Comparison of ENCODE assay signal across 28 mouse cellular contexts in the genomic region with DNA sequence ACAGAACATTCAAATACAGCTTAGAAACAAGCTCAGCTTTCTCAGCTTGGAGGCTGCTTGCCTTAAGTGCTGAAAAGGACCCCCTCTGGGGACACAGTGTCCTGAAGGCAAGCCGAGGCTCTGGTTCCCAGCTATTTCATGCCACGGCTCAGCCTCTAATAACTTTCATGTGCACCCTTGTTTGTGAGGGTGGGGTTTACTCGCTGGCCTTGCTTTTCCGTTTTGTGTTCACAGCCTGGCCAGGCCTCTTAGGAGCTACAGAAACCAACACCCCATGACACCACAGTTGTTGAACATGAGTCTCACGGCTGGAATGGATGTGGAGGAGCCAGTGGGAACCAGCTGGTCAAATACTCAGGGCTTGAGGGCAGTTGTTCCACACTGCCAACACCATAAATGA.
DNase-seq lines count a peak whose midpoint lies in the region; ATAC-seq and TF ChIP-seq lines count a peak whose summit lies in the region.
"Had no signal": no experiment of that assay in that cellular context is flagged by ENCODE, and none has a peak within 500 bp of the region (broad histone marks: within the 10 kb centered on the region; RNA-seq: fewer than 3 reads in every experiment).

No protein-coding gene starts in this region.

- WGBS in embryonic facial prominence, embryonic 11.5 days = 34% methylated on average over 5 of the region's 5 CpGs
- 58% methylated on average over 5 of the region's 5 CpGs for WGBS in embryonic facial prominence, embryonic 10.5 days
- 65% methylated on average over 5 of the region's 5 CpGs for WGBS in heart, embryonic 11.5 days (ENCODE audit: insufficient replicate concordance)

- intact Hi-C loops in heart, postnatal 14 days (cut with DNase I) = no loop called here
- intact Hi-C loops in gastrocnemius, adult 2 months (cut with DNase I) = no loop called here
- intact Hi-C loops in gastrocnemius, postnatal 36 days (cut with DNase I) = no loop called here

- no peaks in the 10 kb centered on the region for H3K4me1 ChIP-seq in embryonic facial prominence, embryonic 11.5 days (ENCODE audit: control insufficient read depth, insufficient read depth, low read length)
- peaks cover 9% of the 10 kb centered on the region for H3K4me1 ChIP-seq in embryonic facial prominence, embryonic 10.5 days
- H3K4me1 ChIP-seq in heart, embryonic 11.5 days (ENCODE audit: control insufficient read depth, insufficient read depth, low read length) = no peaks in the 10 kb centered on the region
- H3K4me1 ChIP-seq: forebrain, embryonic 12.5 days; heart, embryonic 12.5 days; lung, embryonic 15.5 days; neural tube, embryonic 12.5 days had no signal

- no peaks in the 10 kb centered on the region for H3K27me3 ChIP-seq in embryonic facial prominence, embryonic 11.5 days (ENCODE audit: control insufficient read depth, insufficient read depth, low read length)
- H3K27me3 ChIP-seq in embryonic facial prominence, embryonic 10.5 days (replicated peaks; ENCODE audit: low read depth, poor library complexity, severe bottlenecking) = no peaks in the 10 kb centered on the region
- no peaks in the 10 kb centered on the region for H3K27me3 ChIP-seq in heart, embryonic 11.5 days (ENCODE audit: control insufficient read depth, insufficient read depth, low read length)
- H3K27me3 ChIP-seq: embryonic facial prominence, embryonic 13.5 days; forebrain, embryonic 12.5 days; heart, embryonic 12.5 days; hindbrain, embryonic 13.5 days; limb, embryonic 13.5 days; lung, embryonic 15.5 days; neural tube, embryonic 12.5 days had no signal

- H3K9ac ChIP-seq in embryonic facial prominence, embryonic 11.5 days (replicated peaks; ENCODE audit: low read length) = no peak overlapping the region
- no peak overlapping the region for H3K9ac ChIP-seq in heart, embryonic 11.5 days (ENCODE audit: low read depth, low read length)
- H3K9ac ChIP-seq: embryonic facial prominence, embryonic 13.5 days; forebrain, embryonic 12.5 days; heart, embryonic 12.5 days; hindbrain, embryonic 13.5 days; limb, embryonic 13.5 days; lung, embryonic 15.5 days; neural tube, embryonic 12.5 days had no signal

- no peaks in the 10 kb centered on the region for H3K36me3 ChIP-seq in embryonic facial prominence, embryonic 11.5 days (replicated peaks; ENCODE audit: control insufficient read depth, insufficient read depth, low read depth, low read length)
- no peaks in the 10 kb centered on the region for H3K36me3 ChIP-seq in embryonic facial prominence, embryonic 10.5 days (replicated peaks)
- H3K36me3 ChIP-seq in heart, embryonic 11.5 days (ENCODE audit: control insufficient read depth, insufficient read depth, low read length) = no peaks in the 10 kb centered on the region
- H3K36me3 ChIP-seq: embryonic facial prominence, embryonic 13.5 days; forebrain, embryonic 12.5 days; heart, embryonic 12.5 days; hindbrain, embryonic 13.5 days; limb, embryonic 13.5 days; lung, embryonic 15.5 days; neural tube, embryonic 12.5 days had no signal

- H3K4me3 ChIP-seq in embryonic facial prominence, embryonic 11.5 days (ENCODE audit: low read depth, low read length) = no peak overlapping the region
- no peak overlapping the region for H3K4me3 ChIP-seq in embryonic facial prominence, embryonic 10.5 days
- no peak overlapping the region for H3K4me3 ChIP-seq in heart, embryonic 11.5 days (ENCODE audit: low read depth, low read length)
- no peak overlapping the region for H3K4me3 ChIP-seq in gastrocnemius, adult 2 months
- H3K4me3 ChIP-seq: embryonic facial prominence, embryonic 13.5 days; forebrain, embryonic 12.5 days; heart, embryonic 12.5 days; hindbrain, embryonic 13.5 days; limb, embryonic 13.5 days; lung, embryonic 15.5 days; myocyte; neural tube, embryonic 12.5 days had no signal

- DNase-seq in embryonic facial prominence, embryonic 11.5 days (ENCODE audit: low spot score) = peak; percentile 8
- no peak for DNase-seq in embryonic facial prominence, embryonic 10.5 days (ENCODE audit: low spot score)
- peak; percentile 8 to 14 for DNase-seq in heart, postnatal 14 days
- peak; percentile 29 for DNase-seq in gastrocnemius, adult 2 months
- peak; percentile 4 to 14 for DNase-seq in gastrocnemius, postnatal 36 days
- no peak for DNase-seq in adrenal gland, adult (ENCODE audit: inconsistent age in 2 of 2, low spot score in 1 of 2)
- DNase-seq: adrenal gland, postnatal 14 days; cerebellum, adult 11-12 months; cerebellum, adult 9-11 months; kidney, adult 11 months; kidney, postnatal 14 days; right cerebral cortex, postnatal 4 days; thymus, adult 2 months; thymus, postnatal 36 days had no signal

- no peak overlapping the region for H3K4me2 ChIP-seq in embryonic facial prominence, embryonic 11.5 days (ENCODE audit: low read depth, low read length)
- H3K4me2 ChIP-seq in heart, embryonic 11.5 days = no peak overlapping the region
- H3K4me2 ChIP-seq: embryonic facial prominence, embryonic 13.5 days; forebrain, embryonic 12.5 days; heart, embryonic 12.5 days; hindbrain, embryonic 13.5 days; limb, embryonic 13.5 days; liver, embryonic 11.5 days; lung, embryonic 15.5 days; midbrain, embryonic 11.5 days; neural tube, embryonic 12.5 days had no signal

- no peaks in the 10 kb centered on the region for H3K9me3 ChIP-seq in embryonic facial prominence, embryonic 11.5 days (replicated peaks; ENCODE audit: control insufficient read depth, low read length)
- no peaks in the 10 kb centered on the region for H3K9me3 ChIP-seq in embryonic facial prominence, embryonic 10.5 days
- no peaks in the 10 kb centered on the region for H3K9me3 ChIP-seq in heart, embryonic 11.5 days (replicated peaks; ENCODE audit: control insufficient read depth, low read length)
- H3K9me3 ChIP-seq: embryonic facial prominence, embryonic 13.5 days; forebrain, embryonic 12.5 days; heart, embryonic 12.5 days; hindbrain, embryonic 13.5 days; limb, embryonic 13.5 days; lung, embryonic 15.5 days; neural tube, embryonic 12.5 days had no signal

- no peak for TF ChIP-seq CTCF in gastrocnemius, adult 2 months (IDR thresholded peaks at IDR 0.05)

- H3K27ac ChIP-seq in embryonic facial prominence, embryonic 11.5 days (replicated peaks; ENCODE audit: low read depth, low read length) = no peak overlapping the region
- no peak overlapping the region for H3K27ac ChIP-seq in embryonic facial prominence, embryonic 10.5 days (replicated peaks)
- H3K27ac ChIP-seq in heart, embryonic 11.5 days (ENCODE audit: low read depth, low read length) = no peak overlapping the region
- H3K27ac ChIP-seq in gastrocnemius, adult 2 months = no peak overlapping the region
- H3K27ac ChIP-seq: embryonic facial prominence, embryonic 13.5 days; forebrain, embryonic 12.5 days; hindbrain, embryonic 13.5 days; limb, embryonic 13.5 days; lung, embryonic 15.5 days; neural tube, embryonic 12.5 days had no signal

- no peak for ATAC-seq in embryonic facial prominence, embryonic 11.5 days (replicated peaks; ENCODE audit: insufficient number of reproducible peaks, low FRiP score, low TSS enrichment, low read depth)
- ATAC-seq in heart, embryonic 11.5 days (replicated peaks; ENCODE audit: insufficient number of reproducible peaks, low FRiP score, low TSS enrichment) = no peak
- no peak for ATAC-seq in monocyte, adult 5-6 weeks (replicated peaks; ENCODE audit: insufficient number of reproducible peaks, low FRiP score, low TSS enrichment, poor library complexity, severe bottlenecking)
- ATAC-seq: midbrain, embryonic 16.5 days; Patski had no signal

Comparison
In these comparisons a context has a peak if more than half of its experiments do, and no peak if none do; other contexts are left out.
1. DNase-seq: peak in embryonic facial prominence, embryonic 11.5 days (single experiment), heart, postnatal 14 days (2 of 2), gastrocnemius, adult 2 months (single experiment) and gastrocnemius, postnatal 36 days (2 of 2); none in embryonic facial prominence, embryonic 10.5 days (single experiment) and adrenal gland, adult (0 of 2).